Mouse (Mus musculus) thymus, postnatal 4 days (tissue): ENCODE data around the gene Olfr921.

Experiments used
- DNase-seq: peaks from one replicate; pipeline ENCODE4 v3.0.0; 2021

The Olfr921 gene

DNA sequence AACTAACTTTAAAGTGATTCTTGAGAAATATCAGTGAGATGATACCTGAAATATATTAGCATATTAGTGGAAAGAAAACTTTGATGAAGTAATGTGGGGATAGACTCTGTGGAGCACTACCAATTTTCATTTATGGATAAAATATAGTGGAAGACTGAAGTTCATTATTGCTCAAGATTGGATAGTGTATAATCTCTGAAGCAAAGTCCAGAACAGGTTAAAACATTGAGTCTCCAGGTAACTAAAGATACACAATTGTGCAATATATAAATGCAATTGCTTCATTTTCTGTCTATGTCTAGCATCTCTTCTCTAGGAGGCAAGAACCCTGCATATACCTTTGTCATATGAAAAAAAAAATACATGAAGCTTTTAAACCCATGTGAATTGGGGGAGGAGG, at the start of gene Olfr921:
TSS of gene Olfr921 (plus strand) at position 301 of the 400 bp plus-strand sequence.
- DNase-seq, result no peak

DNA sequence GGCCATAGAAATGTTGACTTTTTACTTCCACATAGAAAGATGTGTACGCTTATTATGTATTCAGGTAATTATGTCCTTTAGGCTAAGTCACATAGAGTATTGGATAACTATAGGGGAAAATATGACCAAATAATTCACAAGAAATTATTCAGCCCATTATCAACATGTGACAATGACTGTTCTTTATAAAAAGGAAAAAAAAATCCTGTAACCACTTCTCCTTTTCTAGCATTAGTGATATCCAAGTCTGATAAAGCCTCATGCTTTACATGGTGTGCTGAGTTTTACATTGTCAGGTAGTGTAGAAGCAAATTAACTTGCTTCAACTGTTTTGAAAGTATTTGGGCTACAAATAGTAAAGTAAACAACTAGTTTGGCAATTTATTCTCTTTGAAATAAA, 48.8 kb upstream of the Olfr921 start:
- no peak for DNase-seq

DNA sequence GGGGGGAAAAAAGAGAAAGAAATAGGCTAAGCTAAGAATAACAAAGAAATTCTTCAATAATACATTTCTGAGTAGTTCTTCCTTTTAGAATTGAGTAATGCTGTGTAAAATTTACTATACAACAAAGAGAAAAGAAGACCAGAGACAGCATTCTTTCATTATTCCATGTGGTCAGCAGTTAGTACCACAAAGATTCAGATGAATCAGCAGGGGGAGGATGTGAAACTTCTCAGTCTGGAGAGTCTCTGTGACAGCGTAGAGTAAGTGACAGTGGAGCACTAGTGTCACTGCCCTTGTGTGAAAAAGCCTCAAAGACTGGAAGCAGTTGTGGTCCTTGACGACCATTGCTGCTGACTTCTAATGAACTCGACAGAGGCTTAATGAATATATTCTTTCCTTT, 44.6 kb upstream of the Olfr921 start:
- DNase-seq, result no peak

DNA sequence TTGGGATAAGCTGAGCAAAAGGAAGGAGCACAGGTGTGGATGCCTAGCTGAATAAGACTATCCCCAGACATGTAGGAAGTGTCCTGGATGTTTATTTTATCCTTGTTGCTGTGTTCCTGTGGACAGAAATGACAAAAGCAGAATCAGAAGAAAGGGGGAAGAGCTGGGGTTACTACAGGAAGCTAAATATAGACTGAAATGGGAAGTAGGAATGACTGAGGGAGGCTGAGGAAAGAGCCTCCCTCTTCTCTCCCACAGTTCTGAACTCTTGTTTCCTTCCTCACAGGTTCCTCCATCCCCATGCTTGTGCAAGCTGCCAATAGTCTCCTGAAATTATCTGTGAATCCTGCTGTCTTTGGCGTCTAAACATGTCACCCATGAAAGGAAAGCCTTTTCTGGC, 31.5 kb upstream of the Olfr921 start:
- no peak for DNase-seq

DNA sequence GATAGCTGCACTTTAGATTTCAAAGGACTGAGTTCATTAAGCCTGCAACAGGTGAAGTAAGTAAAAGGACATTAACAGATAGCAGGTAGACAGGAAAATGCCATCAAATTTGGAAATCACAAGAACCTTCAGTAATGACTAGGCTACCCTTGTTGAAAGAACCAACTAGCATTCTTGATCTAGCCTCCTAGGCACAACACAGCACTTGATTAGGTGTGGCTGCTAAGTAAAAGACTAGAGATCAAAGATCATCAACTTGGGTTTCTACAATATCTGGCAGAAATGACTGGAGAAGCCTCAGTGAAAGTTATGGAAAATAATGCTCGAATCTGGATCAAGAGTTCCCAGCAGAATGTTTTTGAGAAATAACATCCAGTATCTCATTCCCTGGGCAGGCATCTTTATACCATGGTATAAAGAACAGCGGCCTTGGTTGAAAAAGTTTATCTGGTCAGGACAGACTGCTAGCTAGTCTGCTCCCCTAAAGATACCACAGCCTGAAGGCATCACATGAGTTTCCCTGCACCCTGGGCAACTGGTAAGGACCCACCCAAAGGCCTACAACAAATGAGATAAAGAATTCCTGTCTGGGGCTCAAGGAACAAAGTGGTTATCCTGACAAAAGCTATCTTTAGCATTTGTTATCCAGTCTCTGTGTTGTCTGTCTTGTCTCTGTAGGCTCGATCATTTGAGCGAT, 28.1 kb upstream of the Olfr921 start:
- DNase-seq, result no peak

DNA sequence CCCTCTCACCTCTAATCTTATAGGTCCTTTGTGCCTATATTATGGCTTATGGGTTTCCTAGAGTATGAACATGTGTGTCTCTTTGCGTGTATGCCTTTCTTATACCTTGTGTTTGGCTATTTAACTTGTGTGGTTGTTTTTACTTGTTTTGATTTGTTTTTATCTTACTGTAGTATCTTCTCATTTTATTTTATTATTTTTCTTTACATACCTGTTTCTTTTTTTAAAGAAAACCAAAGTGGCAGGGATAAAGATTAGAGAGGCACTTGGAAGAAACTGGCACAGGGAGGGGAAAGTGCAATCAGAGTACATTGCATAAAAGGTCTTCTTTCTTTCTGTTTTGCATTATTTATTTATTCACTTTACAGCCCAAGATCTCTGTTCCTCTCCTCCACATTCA, 20.9 kb upstream of the Olfr921 start, which contains the start of gene Olfr920:
TSS of gene Olfr920 (plus strand) at position 301 of the 400 bp plus-strand sequence.
- DNase-seq, result no peak

DNA sequence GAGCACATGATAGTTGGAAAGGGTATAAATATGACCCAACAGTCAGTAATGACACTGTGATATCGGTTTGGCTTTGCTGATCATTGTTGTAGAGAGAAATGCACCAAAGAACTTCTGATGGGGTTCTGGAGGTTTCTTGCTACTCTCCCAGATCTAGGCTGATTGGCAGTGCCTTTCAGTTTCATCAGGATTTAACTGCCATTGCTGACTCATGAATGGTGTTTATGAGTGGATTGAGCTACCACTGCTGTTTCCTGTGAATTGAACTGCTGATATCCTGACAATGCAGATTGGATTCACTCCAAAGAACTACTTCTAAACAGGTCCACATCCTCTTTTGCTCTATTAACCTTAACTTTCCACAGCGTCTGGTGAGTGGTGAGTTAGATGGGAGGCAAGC, 19.8 kb downstream of the Olfr921 start:
- DNase-seq, result no peak

DNA sequence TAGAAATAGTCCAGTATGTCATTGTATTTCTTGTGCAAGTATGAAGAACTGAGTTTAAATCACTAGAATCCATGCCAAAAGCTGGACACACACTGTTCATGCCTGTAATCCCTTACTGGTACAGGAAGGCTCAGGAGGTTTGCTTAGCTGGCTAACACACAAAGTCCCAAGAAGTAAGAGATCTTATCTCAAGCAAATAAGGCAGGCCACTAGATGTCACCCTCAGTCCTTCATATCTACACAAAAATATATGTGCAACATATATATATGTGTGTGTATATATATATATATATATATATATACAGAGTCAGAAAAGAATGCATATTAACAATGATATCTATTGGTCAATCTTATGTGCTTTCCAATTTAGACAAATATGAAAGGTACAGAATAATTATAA, 32.8 kb downstream of the Olfr921 start:
- no peak for DNase-seq

DNA sequence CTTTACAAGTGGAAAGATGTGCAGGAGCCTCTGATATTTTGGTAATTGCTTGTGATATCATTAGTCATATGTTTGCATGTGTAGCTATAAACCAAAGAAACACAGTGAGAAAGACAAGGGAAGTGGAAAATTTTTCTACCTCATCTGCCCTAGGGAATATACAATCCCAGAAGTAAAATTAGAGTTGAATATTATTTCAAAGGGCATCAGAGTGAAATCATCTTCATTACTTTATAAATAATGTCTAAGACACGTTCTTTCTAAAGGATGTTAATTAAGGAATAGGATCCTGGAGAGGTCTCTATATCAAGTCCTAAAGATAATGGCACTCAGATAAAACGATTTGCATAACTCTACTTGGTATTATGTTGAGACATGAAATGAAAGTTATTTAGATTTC, 41.4 kb downstream of the Olfr921 start, which contains the start of gene Olfr922:
TSS of gene Olfr922 (plus strand) at position 301 of the 400 bp plus-strand sequence.
- no peak for DNase-seq

DNA sequence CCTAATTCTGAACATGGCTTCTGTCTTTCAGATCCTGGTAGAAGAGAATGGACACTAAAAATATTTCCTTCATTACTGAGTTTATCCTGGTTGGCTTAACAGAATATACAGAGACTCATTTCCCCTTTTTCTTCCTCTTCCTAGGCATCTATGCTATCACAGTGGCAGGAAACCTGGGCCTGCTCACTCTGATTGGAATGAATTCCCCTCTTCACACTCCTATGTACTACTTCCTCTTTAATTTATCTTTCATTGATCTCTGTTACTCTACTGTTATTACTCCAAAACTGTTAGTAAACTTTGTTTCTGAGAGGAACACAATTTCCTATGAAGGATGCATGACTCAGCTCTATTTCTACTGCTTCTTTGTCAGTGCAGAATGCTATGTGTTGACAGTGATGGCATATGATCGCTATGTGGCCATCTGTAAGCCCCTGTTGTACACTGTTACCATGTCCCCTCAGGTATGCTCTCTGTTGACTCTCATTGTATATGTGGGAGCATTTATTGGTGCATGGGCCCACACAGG, 42.7 kb downstream of the Olfr921 start:
- DNase-seq, result no peak

DNA sequence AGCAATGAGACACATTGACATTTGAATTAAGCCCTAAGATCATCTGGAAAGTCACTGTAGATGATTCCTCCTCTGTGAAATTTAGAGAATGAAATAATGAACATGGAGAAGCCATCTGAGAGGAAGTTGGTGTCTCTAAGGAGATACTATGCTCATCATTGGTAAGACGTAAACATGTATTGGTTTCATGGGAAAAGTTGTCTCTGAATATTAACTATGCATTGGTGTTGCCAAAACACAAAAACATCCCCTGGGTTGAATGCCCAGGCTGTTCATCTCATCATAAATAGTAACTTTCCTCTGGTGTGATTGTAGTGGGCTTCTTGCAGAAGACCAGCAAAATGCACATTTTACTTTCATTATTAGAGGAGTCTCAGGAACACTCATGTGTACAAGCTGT, 53.4 kb downstream of the Olfr921 start, which contains the start of gene Olfr923:
TSS of gene Olfr923 (plus strand) at position 301 of the 400 bp plus-strand sequence.
- DNase-seq, result no peak
